Mouse (Mus musculus): ENCODE results near the gene Ampd3.

The Ampd3 gene

DNA sequence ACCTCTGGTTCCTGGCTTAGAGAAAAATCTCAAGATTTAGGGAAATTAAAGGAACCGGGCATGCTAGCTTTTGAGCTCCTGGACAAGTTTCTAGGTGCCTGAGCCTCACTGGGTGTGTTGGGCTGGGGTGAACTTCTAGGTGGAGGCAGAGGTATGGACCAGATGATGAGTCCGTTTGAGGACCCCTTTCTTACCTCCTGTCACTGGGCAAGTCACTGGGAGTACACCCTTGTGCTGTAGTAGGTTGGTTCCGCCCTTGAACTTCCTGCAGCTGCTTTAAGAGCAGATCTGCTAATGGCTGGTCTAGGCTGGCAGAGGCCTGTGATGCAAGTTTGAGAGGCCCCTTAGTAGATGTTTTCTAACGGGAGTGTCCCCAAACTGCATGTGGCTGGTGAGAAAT is 1.1 kb downstream of the Ampd3 start:
- DNase-seq (ENCODE audit: low spot score in 2 of 2) = no peak

DNA sequence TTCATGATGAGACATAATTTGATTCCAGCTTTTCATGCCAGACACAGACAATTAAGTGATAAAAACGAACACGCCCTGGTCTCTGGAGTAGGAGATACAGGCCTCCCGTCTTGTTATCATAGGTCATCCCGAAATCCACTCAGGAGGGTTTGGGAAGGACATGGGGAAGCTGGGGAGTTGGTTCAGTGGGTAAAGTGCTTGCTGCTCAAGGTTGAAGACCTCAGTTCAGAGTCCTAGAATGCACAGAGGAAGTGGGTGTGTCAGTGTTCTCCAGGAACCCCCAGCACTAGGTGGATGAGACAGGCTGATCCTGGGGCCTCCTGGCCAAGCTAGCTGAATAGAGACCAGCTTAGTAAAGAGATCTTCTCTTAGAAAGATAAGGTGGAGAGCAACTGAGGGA is 2.9 kb downstream of the Ampd3 start:
- DNase-seq (ENCODE audit: low spot score in 2 of 2) = no peak

DNA sequence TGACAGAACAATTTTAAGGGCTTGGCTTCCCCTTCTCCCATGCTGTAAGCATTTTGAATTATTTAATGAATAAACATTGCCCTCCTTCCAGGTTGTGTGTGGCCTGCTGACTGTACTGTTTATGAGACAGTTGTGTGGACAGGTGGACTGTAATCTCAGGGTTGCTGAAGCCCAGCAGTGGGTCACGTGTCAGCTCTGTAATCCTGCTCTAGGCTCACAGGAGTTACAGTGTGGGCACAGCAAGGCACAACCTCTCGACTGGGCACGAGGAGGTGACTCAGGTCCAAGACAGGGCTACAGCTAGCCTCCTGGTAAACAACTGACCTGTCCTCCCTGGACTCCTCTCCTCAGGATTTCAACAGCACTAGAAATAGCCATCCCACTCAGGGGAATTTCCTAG is 4.3 kb downstream of the Ampd3 start:
- DNase-seq (ENCODE audit: low spot score in 2 of 2) = no peak

DNA sequence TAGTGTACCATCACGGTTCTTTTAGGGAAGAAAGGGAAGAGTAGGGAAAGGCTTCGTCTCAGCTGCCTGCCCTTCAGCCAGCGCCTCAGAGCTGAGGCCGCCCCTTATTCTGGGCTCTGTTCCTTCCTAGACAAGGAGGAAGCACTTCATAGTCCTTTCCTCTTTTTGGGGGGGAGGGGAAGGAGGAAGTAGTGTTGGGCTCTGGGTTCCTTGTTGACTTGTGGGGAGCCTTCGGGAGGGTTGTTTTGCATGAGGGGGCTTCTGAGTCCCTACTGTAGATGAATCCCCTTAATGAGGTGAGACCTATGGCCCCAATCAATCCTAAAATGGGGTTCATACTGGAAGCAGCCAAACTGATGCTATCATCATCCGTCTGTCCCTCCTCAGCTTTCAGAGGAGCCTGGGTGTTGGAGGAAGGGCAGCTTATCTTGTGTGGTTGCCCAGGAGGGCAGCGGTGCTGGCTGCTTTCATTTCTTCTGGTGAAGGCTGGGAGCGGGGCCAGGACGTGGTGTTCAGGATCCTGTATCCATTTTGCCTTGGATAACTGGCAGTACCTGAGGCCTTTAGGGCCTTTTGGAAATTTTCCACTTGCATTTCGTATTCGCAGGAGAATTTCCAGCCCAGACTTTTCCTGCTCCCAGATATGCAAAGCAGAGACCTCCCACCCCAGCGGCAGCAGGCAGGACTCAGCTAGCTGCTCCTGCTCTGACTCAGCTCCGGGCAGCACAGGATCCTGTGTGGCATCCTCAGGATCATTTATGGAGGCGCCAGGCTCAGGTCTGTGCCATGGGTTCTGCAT is 5.4 kb downstream of the Ampd3 start:
- peak in 1 of 2 experiments; percentile 49 for DNase-seq (ENCODE audit: low spot score in 2 of 2)

DNA sequence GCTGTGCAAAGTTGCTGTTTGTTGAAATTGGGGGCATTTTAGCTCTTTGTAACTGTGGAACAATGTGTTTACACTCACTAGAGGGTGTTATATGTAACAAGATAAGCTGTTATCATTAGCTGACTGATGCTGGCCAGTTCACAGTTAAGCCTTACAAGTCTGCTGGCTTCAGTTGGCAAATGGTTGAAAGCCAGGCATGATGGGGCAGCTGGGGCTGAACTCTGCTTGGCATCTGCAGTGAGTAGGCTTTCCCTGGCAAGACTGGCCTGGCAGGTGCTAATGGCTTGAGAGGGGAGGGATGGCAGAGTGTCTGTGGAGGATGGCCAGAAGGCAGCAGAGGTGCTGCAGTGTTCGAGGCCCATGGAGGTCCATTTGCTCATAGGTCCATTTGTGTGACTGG is 6.1 kb downstream of the Ampd3 start:
- peak in 1 of 2 experiments; percentile 46 for DNase-seq (ENCODE audit: low spot score in 2 of 2)

DNA sequence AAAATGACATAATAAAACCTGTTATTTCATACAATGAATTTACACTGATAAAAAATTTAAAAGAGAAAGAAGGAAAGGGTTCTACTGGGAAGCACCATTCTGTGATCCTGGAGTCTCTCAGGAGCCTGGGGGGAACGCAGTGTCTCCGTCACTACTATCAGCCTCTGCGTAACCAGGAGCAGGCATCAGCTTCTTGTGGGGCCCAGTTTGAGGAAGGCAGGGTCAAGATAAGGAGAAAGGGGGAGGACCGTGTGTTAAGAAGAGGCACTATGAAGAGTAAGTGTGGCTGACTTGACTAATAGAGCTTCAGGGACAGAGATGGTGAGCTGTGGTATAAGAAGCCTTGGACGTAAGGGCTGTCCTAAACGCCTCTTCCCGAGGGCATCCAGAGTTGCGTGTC is 6.7 kb downstream of the Ampd3 start:
- no peak for DNase-seq (ENCODE audit: low spot score in 2 of 2)

DNA sequence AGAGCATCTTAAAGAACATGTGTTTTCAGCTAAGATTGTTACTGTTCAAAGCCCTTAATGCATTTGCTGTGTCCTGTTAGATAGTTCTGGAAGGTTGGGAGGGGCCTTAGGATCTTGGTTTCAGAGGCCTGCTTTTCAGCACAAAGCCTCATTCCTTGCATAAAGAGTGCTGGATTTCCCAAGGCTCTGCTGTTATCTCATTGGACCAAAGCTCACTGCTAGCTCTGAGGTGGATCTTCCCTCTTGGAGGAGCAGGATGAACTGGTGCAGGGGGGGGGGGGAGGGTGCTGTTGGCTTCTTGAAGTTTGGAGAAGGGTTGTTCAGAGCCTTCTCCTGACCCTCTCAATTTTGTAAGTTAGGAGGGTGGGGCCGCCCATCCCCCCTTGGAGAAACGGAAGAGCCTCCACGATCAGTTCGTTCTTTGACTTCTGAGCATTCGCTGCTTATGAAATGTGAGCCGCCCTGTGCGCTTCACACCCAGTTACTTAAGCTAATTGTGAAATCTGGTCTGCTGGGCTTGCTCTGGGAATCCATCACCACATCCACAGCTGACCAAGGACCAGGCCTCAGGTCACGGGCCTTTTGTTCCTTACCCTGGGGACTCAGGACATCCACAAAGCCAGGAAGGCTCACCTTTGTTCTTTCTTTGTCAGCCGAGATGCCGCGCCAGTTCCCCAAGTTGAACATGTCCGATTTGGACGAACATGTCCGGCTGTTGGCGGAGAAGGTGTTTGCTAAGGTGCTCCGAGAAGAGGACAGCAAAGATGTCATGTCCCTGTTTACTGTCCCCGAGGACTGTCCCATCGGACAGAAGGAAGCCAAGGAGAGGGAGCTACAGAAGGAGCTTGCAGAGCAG is 9.4 kb downstream of the Ampd3 start:
- DNase-seq (ENCODE audit: low spot score in 2 of 2) = no peak

DNA sequence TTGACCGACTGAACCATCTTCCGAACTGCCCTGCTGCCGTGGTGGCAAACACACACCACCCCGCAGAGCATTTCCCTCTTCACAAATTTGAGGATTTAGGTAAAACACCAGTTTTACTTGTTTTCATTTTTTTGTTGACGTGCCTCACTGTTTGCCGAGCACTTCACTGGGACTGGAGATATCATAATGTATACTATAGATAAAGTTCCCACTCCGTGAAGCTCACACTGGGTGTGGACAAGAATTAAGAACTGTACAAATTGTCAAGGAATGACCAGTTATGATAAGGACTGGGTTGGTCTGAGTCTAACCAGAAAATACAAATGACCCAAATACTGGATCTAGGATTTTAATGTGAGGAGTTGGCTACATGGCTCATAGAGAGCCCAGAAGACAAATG is 10.9 kb downstream of the Ampd3 start:
- DNase-seq (ENCODE audit: low spot score in 2 of 2) = no peak

DNA sequence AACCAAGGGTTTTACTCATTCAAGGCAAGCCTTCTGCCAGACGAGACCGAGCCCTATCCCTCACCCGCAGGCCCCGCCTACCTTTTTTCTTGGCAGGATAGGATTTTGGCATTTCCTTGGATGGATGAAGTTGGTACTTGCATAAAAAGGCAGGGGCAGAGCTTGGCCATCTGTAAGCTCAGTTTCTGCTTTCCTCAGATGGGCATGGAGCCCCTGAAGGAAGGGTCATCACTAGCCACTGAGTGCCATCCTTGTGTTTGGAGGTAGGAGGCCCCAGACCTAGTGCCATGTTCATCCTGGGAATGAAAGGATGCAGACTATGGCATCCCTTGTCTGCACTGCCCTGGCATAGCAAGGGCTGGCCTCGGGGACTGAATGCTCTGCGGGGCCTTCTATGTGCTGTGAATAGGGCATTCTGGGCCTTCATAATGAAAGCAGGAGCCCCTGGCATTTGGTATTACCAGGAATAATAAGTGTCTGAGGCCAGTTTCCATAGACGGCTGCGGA is 11.7 kb downstream of the Ampd3 start:
- DNase-seq (ENCODE audit: low spot score in 2 of 2) = peak; percentile 65 to 69

DNA sequence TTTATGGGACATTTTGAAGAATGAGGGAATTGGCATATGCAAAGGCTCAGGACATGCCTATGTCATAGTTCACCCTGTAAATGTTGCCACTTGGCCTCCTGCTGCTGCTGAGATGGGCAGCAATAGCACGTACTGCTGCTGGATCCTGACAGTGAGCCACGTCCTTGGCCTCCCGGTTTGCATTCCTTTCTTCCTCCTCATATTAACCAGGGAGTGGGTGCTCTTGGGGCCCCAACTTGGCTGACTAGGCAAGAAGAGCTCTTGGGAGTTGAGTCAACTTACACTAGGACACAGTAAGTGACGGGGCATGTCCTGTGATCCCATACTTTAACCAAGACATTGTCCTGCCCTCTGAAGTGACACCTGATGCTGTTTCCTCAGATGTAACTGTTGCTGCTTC is 12.5 kb downstream of the Ampd3 start:
- no peak for DNase-seq (ENCODE audit: low spot score in 2 of 2)

DNA sequence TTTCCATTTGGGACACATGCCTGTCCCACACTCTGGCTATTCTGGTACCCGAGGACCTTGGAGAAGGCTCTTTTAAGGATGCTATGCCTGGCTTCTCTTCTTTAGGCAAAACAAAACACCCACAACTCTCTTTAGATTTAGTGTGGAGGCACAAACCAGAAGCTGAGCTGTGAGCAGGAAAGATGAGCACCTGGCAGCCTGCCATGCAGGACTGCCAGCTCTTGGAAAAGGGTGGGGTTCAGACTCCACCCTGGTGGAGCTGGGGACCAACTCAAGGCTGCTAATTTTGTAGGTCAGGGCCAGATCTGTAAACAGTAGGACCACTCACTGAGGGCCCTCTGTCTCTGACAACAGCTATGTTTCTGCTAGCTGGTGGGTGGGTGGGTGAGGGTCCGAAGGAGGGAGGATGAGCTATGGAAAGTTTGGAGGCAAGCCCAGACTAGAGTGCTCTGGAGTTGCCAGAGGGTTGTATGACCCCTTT is 13.3 kb downstream of the Ampd3 start:
- DNase-seq (ENCODE audit: low spot score in 2 of 2) = peak in 1 of 2 experiments; percentile 56

DNA sequence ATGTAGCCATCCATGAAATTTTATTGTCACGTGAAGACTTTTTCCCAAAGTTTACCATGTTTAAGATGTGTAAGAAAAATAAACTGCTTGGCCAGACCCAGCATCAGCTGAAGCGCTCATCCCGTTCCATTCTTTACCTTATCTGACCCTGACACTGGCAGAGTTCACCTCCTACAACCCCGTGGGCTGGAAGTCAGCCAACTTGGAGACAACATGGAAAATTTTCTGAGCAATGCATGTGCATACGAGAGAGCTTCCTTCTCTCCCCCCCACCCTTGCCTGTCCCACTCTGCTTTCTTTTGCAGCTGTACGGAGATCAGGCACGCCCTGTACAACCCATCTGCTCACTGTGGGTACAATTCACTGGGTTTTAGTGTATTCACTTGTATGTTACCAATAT is 14.1 kb downstream of the Ampd3 start:
- DNase-seq (ENCODE audit: low spot score in 2 of 2) = no peak

DNA sequence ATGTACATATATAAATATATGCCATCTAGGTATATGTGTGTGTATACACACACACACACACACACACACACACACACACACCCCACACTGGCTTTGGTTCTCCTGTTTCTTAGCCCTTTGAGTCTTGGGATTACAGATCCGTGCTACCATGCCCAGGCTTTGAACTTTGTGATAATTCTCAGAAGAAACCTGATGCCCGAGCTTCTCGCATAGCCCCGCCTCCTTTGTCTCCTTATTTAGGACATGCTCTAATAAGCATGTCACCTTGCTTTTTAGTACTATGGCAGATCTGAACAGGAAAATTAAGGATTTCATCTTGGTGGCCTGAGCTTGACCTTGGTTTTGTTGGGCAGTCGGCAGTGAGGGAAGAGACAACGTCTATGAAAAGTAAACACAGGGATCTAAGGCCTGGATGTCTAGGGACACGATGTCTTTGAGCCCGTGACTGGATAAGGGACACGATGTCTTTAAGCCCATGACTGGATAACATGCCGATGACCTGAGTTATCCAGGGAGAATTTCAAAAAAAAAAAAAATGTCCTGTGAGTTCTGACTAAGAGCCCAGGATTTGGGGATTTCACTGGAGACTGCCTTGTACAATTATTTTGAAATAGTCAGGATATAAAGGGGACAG is 15.0 kb downstream of the Ampd3 start:
- DNase-seq (ENCODE audit: low spot score in 2 of 2) = no peak

DNA sequence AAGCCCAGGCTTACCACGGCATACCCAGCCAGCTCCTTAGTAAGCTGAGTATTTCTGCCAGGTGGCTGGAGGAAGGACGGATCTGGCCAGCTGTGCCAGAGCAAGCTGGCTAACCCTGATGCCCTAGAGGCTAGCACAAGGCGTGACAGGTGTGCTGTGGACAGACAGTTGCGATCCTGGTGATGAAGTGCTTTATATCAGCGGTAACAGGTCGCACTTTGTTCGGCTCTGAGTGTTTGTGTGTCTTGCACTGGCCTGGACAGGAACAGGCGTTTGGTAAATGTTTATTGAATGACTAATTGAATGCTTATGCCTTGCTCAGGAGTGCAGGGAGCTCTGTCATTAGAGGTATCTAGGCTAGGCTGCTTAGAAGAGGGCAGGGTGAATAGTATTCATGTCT is 17.0 kb downstream of the Ampd3 start:
- no peak for DNase-seq (ENCODE audit: low spot score in 2 of 2)

DNA sequence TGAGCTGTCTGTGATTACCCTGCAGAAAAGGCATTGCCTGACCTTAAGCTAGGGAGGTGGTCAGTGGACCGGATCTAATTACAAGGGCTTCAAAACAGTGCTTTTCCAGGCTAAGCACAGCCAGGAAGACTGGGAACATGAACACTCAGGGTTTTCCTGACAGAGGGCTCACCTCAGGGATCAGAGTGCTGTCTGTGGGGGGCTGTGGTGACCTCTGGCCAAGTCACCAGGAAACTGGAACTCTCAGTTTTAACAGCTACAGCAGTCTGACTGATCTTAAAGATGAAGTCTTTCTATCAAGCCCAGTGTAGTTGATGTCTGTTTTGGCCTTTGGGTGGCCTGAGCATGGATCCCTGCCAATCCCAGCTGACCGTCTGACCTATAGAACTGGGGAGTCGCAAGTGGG is 17.7 kb downstream of the Ampd3 start:
- no peak for DNase-seq (ENCODE audit: low spot score in 2 of 2)

DNA sequence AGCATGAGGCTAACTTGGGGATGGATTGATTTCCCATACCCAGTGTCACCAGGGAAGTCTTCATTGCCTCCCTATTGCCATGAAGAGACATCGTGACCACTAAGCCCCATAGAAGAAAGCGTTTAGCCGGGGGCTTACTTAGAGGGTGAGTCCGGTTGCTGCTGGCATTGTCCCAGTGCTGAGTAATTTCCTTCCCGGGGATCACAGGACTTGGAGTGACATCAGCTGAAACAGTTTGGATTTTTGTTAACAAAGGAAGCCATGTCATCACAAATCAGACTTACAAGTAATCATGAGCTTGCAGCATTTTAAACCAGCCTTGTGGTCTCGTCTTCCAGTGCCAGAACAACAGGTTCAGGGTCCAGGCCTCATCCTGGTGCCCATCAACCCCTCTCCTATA is 19.3 kb downstream of the Ampd3 start:
- no peak for DNase-seq (ENCODE audit: low spot score in 2 of 2)

DNA sequence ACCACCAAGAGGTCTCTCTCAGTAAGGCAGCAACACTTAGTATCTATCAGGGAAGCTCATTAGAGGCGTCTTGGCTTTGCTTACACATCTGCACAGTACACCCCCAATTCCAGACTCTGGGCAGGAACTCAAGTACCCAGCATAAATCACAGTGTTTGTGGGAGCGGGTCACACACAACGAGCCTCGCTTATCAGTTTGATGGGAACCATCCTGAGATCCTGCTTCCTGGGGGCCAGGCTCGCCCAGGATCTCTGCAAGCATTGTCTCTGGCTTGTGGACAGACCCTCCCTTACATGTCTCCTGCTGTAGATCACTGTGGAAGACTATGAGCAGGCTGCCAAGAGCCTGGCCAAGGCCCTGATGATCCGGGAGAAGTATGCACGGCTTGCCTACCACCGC is 22.9 kb downstream of the Ampd3 start:
- no peak for DNase-seq (ENCODE audit: low spot score in 2 of 2)

DNA sequence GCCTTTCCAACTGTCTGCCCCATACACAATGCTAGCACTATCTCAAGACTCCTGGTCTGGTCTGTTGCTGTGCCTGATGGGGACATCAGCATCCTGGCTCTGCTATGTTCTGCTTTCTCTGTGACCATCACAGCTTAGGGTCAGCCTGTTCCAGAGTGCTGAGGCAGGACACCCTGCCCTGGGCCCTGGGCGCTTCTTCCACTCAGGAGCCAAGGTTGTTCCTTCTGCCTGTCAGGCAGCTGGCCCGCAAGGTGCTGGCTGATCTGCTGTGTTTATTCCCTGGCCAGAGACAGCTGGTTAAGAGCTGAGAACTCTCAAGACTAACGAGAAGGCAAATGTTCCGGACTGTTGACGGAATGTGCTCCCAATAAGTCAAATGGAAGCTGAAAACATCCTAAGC is 24.2 kb downstream of the Ampd3 start:
- DNase-seq (ENCODE audit: low spot score in 2 of 2) = no peak

DNA sequence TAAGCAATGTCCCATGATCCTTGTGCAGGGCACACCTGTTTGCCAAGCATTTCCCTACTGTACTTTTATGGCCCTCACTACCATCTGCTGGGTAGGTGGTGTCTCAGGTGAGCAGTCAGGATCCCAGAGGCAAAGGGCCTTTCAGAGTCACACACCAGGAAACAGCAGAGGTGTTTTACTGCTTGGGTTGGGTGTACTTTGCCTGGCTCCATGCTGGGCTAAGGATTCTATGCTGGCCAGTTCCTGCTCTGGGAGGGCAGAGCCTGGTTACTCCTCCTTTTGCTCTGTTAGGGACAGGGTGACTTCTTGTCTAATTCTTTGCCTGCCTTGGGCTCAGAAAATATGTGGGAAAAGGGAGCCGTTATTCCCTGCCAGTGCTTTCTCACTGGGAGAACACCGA is 24.8 kb downstream of the Ampd3 start:
- DNase-seq (ENCODE audit: low spot score in 2 of 2) = no peak

DNA sequence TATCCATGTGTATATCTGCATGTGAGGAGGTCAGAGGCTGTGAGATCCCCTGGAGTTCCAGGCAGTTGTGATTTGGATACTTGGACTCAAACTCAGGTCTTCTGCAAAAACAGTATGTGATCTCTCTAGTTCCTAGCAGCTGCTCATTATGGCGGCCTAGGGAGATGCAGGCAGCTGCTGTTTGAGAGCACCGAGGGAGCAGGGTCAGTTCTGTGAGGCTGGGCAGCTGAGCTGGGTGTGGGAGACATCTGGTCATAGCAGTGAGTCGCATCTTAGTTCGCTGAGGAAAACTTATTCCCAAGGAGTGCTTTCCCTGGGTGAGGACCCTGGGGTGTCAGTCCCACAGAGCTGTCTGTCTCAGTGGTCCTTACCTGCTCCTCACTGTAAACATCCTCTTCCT is 26.7 kb downstream of the Ampd3 start:
- DNase-seq (ENCODE audit: low spot score in 2 of 2) = no peak

DNA sequence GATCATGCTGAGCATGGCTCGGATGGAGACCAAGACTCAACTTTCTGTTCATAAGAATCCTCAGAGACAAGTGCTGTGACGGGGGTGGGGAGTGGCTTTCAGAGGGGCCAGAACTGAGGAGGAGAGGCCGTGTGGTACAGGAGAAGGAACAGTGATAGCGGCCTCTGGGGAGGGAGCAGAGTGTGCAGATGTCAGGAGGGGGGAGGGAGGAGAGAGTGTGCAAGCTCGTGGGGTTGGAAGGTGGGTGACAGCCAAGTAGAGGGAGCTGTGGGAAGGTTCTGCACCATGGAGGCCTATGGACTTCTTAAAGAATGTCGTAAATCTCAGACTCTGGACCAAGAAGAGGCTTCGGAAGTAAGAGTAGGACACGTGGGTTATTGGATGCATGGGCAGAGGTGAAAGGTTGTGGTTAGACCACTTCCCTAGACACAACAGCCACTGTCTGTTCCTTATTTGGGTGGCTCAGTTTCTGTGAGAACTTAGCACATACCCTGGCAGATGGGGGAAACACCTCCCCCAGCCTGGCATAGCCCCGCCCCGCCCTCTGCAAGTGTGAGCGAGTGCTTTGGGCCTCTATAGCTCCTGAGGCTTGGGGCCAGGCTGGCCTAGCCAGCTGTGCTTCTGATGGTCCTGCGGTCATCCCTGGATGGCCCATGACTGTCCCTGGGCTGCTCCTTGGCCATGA is 28.5 kb downstream of the Ampd3 start:
- no peak for DNase-seq (ENCODE audit: low spot score in 2 of 2)
